Mouse (Mus musculus) hindbrain, embryonic 13.5 days (tissue): ENCODE results near the gene Ms4a1. TPM values are rescaled to one million over a fixed set of nuclear protein-coding genes. Genes with fewer than 3 reads are reported as not detected.
"Not testable (repeated sequence)": the region's sequence is repeated elsewhere in the genome, so short reads cannot be mapped to it uniquely, and the experiment has no call there.

Experiments used
- ATAC-seq: fragments of 200-750 bp; cut with Nextera tagmentation; 2 replicates; pipeline ENCODE4 v1.8.0; 2017; ENCODE audit warnings: moderate TSS enrichment; ENCODE audit not compliant: low FRiP score
- H3K27ac ChIP-seq: fragments of 300-500 bp; sonication (generic); 2 replicates; pipeline ENCODE4 v1.5.1; 2015; ENCODE audit warnings: inconsistent platforms, mild to moderate bottlenecking, moderate library complexity
- H3K27me3 ChIP-seq: fragments of 300-500 bp; sonication (generic); 2 replicates; pipeline ENCODE4 v1.6.1; 2015; ENCODE audit warnings: mild to moderate bottlenecking, inconsistent platforms
- H3K36me3 ChIP-seq: fragments of 300-500 bp; sonication (generic); 2 replicates; pipeline ENCODE4 v1.6.1; 2015; ENCODE audit warnings: mild to moderate bottlenecking, inconsistent platforms
- H3K4me1 ChIP-seq: fragments of 300-500 bp; sonication (generic); replicated peaks from 2 replicates; pipeline ENCODE4 v1.6.1; 2015; ENCODE audit warnings: inconsistent platforms
- H3K4me2 ChIP-seq: fragments of 300-500 bp; sonication (generic); 2 replicates; pipeline ENCODE4 v1.6.1; 2015; ENCODE audit warnings: inconsistent platforms, mild to moderate bottlenecking, moderate library complexity
- H3K4me3 ChIP-seq: fragments of 300-500 bp; sonication (generic); 2 replicates; pipeline ENCODE4 v1.5.1; 2015; ENCODE audit warnings: mild to moderate bottlenecking, inconsistent platforms
- H3K9ac ChIP-seq: fragments of 300-500 bp; sonication (generic); 2 replicates; pipeline ENCODE4 v1.6.1; 2015; ENCODE audit warnings: mild to moderate bottlenecking, inconsistent platforms
- H3K9me3 ChIP-seq: fragments of 300-500 bp; sonication (generic); 2 replicates; pipeline ENCODE4 v1.6.1; 2016; ENCODE audit warnings: inconsistent platforms
- WGBS: fragments of 180-500 bp; shearing (Covaris S2); methylation state at CpG from one replicate; pipeline ENCODE4 v1.1.7; 2015; 5-methylcytosine and 5-hydroxymethylcytosine counted together
- polyA plus RNA-seq: library from polyadenylated mRNA; unstranded; fragments of >200 nt; fragmentation: Nextera tagmentation; extraction: Ambion mirVana; gene quantifications from 2 replicates; pipeline ENCODE4 v1.2.1, GENCODE M21; 2015

Gene Ms4a1
- polyA plus RNA-seq, 1 experiment from 2014 or later: not detected

- 85% methylated on average over 4 of the region's 4 CpGs for WGBS
- ATAC-seq, H3K9ac ChIP-seq, H3K36me3 ChIP-seq, H3K27ac ChIP-seq, H3K4me1 ChIP-seq, H3K27me3 ChIP-seq, H3K4me2 ChIP-seq, H3K4me3 ChIP-seq, H3K9me3 ChIP-seq: not testable (repeated sequence)
Observed at GRCm38 (mm10) chr19:11262932-11263331, 3.1 kb downstream of the Ms4a1 start.

- 98% methylated on average over 2 of the region's 2 CpGs for WGBS
- Histone ChIP-seq H3K36me3 (no peaks in the 10 kb centered on the region), H3K4me1 (no peaks in the 10 kb centered on the region), H3K4me3 (no peak overlapping the region), H3K4me2 (no peak overlapping the region), H3K9ac (no peak overlapping the region), H3K27me3 (no peaks in the 10 kb centered on the region), H3K9me3 (no peaks in the 10 kb centered on the region), H3K27ac (no peak overlapping the region)
- ATAC-seq: no peak
Observed at GRCm38 (mm10) chr19:11261522-11261921, 4.5 kb downstream of the Ms4a1 start.

GRCm38 (mm10) chr19:11244230-11244629 lies 21.8 kb downstream of the Ms4a1 start:
- Histone ChIP-seq H3K9me3 (no peaks in the 10 kb centered on the region), H3K4me3 (no peak overlapping the region), H3K27ac (no peak overlapping the region), H3K4me2 (no peak overlapping the region), H3K9ac (no peak overlapping the region), H3K4me1 (no peaks in the 10 kb centered on the region), H3K36me3 (no peaks in the 10 kb centered on the region), H3K27me3 (no peaks in the 10 kb centered on the region)
- ATAC-seq: no peak

GRCm38 (mm10) chr19:11242560-11242959 lies 23.5 kb downstream of the Ms4a1 start:
- no peak overlapping the region for H3K27ac ChIP-seq
- no peak overlapping the region for H3K4me2 ChIP-seq
- no peaks in the 10 kb centered on the region for H3K4me1 ChIP-seq
- no peaks in the 10 kb centered on the region for H3K27me3 ChIP-seq
- 58% methylated on average over 5 of the region's 5 CpGs for WGBS
- no peak overlapping the region for H3K9ac ChIP-seq
- ATAC-seq: peak; percentile 36; the same call in 1 of the 2 replicates
- H3K36me3 ChIP-seq: no peaks in the 10 kb centered on the region
- H3K4me3 ChIP-seq: no peak overlapping the region
- H3K9me3 ChIP-seq: no peaks in the 10 kb centered on the region

- no peak for ATAC-seq
- Histone ChIP-seq H3K9ac (no peak overlapping the region), H3K9me3 (no peaks in the 10 kb centered on the region), H3K36me3 (no peaks in the 10 kb centered on the region), H3K27ac (no peak overlapping the region), H3K4me2 (no peak overlapping the region), H3K27me3 (no peaks in the 10 kb centered on the region), H3K4me3 (no peak overlapping the region), H3K4me1 (no peaks in the 10 kb centered on the region)
Observed at GRCm38 (mm10) chr19:11235820-11236219, 30.2 kb downstream of the Ms4a1 start.

- ATAC-seq: no peak
- Histone ChIP-seq H3K36me3 (no peaks in the 10 kb centered on the region), H3K9me3 (no peaks in the 10 kb centered on the region), H3K27ac (no peak overlapping the region), H3K9ac (no peak overlapping the region), H3K27me3 (no peaks in the 10 kb centered on the region), H3K4me2 (no peak overlapping the region), H3K4me1 (no peaks in the 10 kb centered on the region), H3K4me3 (no peak overlapping the region)
- WGBS: 74% methylated on average over 5 of the region's 5 CpGs
Observed at GRCm38 (mm10) chr19:11234921-11235735, 30.9 kb downstream of the Ms4a1 start.

- no peak overlapping the region for H3K4me2 ChIP-seq
- no peaks in the 10 kb centered on the region for H3K36me3 ChIP-seq
- no peaks in the 10 kb centered on the region for H3K9me3 ChIP-seq
- no peak for ATAC-seq
- H3K9ac ChIP-seq: no peak overlapping the region
- H3K4me1 ChIP-seq: no peaks in the 10 kb centered on the region
- no peak overlapping the region for H3K4me3 ChIP-seq
- 82% methylated on average over 5 of the region's 5 CpGs for WGBS
- no peaks in the 10 kb centered on the region for H3K27me3 ChIP-seq
- no peak overlapping the region for H3K27ac ChIP-seq
Observed at GRCm38 (mm10) chr19:11234244-11234643, 31.8 kb downstream of the Ms4a1 start.

- no peak for ATAC-seq
- no peak within 1 kb of the TSS for H3K9ac ChIP-seq
- H3K4me2 ChIP-seq: no peak within 1 kb of the TSS
- no peaks in the 10 kb centered on the region for H3K4me1 ChIP-seq
- 80% methylated on average over 5 of the region's 5 CpGs for WGBS
- no peaks in the 10 kb centered on the region for H3K36me3 ChIP-seq
- no peak within 1 kb of the TSS for H3K4me3 ChIP-seq
- H3K9me3 ChIP-seq: no peaks in the 10 kb centered on the region
- no peaks in the 10 kb centered on the region for H3K27me3 ChIP-seq
- no peak within 1 kb of the TSS for H3K27ac ChIP-seq
Observed at GRCm38 (mm10) chr19:11232348-11232747, 33.7 kb downstream of the Ms4a1 start, which contains the start of gene Ms4a12. Gene Ms4a12 (minus strand): TSS chr19:11232448.

Other genes starting within 250 kb of the Ms4a1 start
- not detected in 2 replicates for gene Ms4a18, start 248.2 kb downstream of the Ms4a1 start, polyA plus RNA-seq
- gene Ms4a8a, start 185.1 kb downstream of the Ms4a1 start, polyA plus RNA-seq: not detected in 2 replicates
- gene 1700017D01Rik, start 135.4 kb downstream of the Ms4a1 start, polyA plus RNA-seq: not detected in 2 replicates
- gene 1700025F22Rik, start 100.9 kb downstream of the Ms4a1 start, polyA plus RNA-seq: not detected in 2 replicates
- gene Ms4a13, start 69.5 kb downstream of the Ms4a1 start, polyA plus RNA-seq: not detected in 2 replicates
- gene Ms4a12, start 33.8 kb downstream of the Ms4a1 start, polyA plus RNA-seq: not detected in 2 replicates
- gene Ms4a5, start 17.6 kb upstream of the Ms4a1 start, polyA plus RNA-seq: not detected in 2 replicates
- gene Ms4a14, start 48.2 kb upstream of the Ms4a1 start, polyA plus RNA-seq: 0.08 TPM in 1 of 2 replicates, not detected in the other
- gene Ms4a7, start 69.9 kb upstream of the Ms4a1 start, polyA plus RNA-seq: 3.2 and 3.8 TPM in 2 replicates
- gene Ms4a4a, start 109.3 kb upstream of the Ms4a1 start, polyA plus RNA-seq: 2.1 and 2.6 TPM in 2 replicates
- 0.14 and 0.44 TPM in 2 replicates for gene Ms4a4c, start 138.5 kb upstream of the Ms4a1 start, polyA plus RNA-seq
- not detected in 2 replicates for gene Ms4a4b, start 177.3 kb upstream of the Ms4a1 start, polyA plus RNA-seq
- gene Ms4a6c, start 203.1 kb upstream of the Ms4a1 start, polyA plus RNA-seq: 2.6 and 3.7 TPM in 2 replicates
- gene Gm8369, start 219.7 kb upstream of the Ms4a1 start, polyA plus RNA-seq: not detected in 2 replicates